Mouse (Mus musculus) ES-Bruce4 (cell line): ENCODE data around the gene S1pr4. TPM values are rescaled to one million over a fixed set of nuclear protein-coding genes. Genes with fewer than 3 reads are reported as not detected.
A peak's percentile ranks its signal among the peaks of the same experiment; 100 is the strongest.

Source experiments
- H3K27ac ChIP-seq: 2 replicates; pipeline ENCODE4 v1.5.1; 2012; ENCODE audit warnings: low read length, inconsistent platforms; ENCODE audit not compliant: insufficient read depth
- H3K27me3 ChIP-seq: 2 replicates; pipeline ENCODE4 v1.6.1; 2012; ENCODE audit warnings: mild to moderate bottlenecking, low read length, inconsistent platforms; ENCODE audit not compliant: control insufficient read depth, poor library complexity, insufficient read depth, severe bottlenecking
- H3K36me3 ChIP-seq: 2 replicates; pipeline ENCODE4 v1.6.1; 2012; ENCODE audit warnings: inconsistent platforms, mild to moderate bottlenecking, low read length, moderate library complexity; ENCODE audit not compliant: control insufficient read depth, poor library complexity, insufficient read depth, severe bottlenecking
- H3K4me1 ChIP-seq: one replicate; pipeline ENCODE4 v1.8.1; 2011; ENCODE audit warnings: low read length; ENCODE audit not compliant: control insufficient read depth, insufficient read depth
- H3K4me3 ChIP-seq: 2 replicates; pipeline ENCODE4 v1.5.1; 2011; ENCODE audit warnings: low read depth, mild to moderate bottlenecking, low read length
- H3K9ac ChIP-seq: 2 replicates; pipeline ENCODE4 v1.6.1; 2012; ENCODE audit warnings: low read depth, mild to moderate bottlenecking, inconsistent platforms; ENCODE audit not compliant: poor library complexity, severe bottlenecking
- H3K9me3 ChIP-seq: replicated peaks from 2 replicates; pipeline ENCODE4 v1.6.1; 2012; ENCODE audit warnings: mild to moderate bottlenecking, low read length, inconsistent platforms; ENCODE audit not compliant: control insufficient read depth, poor library complexity, insufficient read depth, severe bottlenecking
- CTCF ChIP-seq: IDR thresholded peaks from one replicate; pipeline ENCODE4 v1.8.1; 2011; ENCODE audit warnings: low read depth, low read length
- EP300 ChIP-seq: IDR thresholded peaks from 2 replicates; pipeline ENCODE4 v1.6.1; 2011; ENCODE audit warnings: low read depth, low read length; ENCODE audit not compliant: insufficient read depth
- POLR2A ChIP-seq: IDR thresholded peaks from one replicate; pipeline ENCODE4 v1.8.1; 2011; ENCODE audit warnings: low read length; ENCODE audit not compliant: insufficient read depth
- polyA plus RNA-seq: library from polyadenylated mRNA; stranded (reverse); fragments of >200 nt; gene quantifications from 2 replicates; pipeline ENCODE4 v1.2.4, GENCODE M21; 2011; ENCODE audit warnings: low read depth; ENCODE audit not compliant: missing spikeins, insufficient read depth, insufficient read length

S1pr4 gene
- polyA plus RNA-seq, 1 experiment, result 0.49 TPM

GRCm38 (mm10) chr10:81481605-81482532, 18.1 kb downstream of the S1pr4 start:
- Histone ChIP-seq H3K9ac (peak overlapping the region; percentile 74), H3K4me1 (peaks cover 2% of the 10 kb centered on the region), H3K9me3 (no peaks in the 10 kb centered on the region), H3K36me3 (no peaks in the 10 kb centered on the region), H3K27ac (no peak overlapping the region), H3K27me3 (no peaks in the 10 kb centered on the region), H3K4me3 (peak overlapping the region; percentile 85)
- no peak for TF ChIP-seq POLR2A

- TF ChIP-seq EP300 (no peak), POLR2A (no peak), CTCF (no peak)
- Histone ChIP-seq H3K4me3 (no peak overlapping the region), H3K9me3 (no peaks in the 10 kb centered on the region), H3K27me3 (no peaks in the 10 kb centered on the region), H3K9ac (no peak overlapping the region), H3K4me1 (peaks cover 2% of the 10 kb centered on the region), H3K36me3 (no peaks in the 10 kb centered on the region), H3K27ac (no peak overlapping the region)
Observed at GRCm38 (mm10) chr10:81474461-81474860, 25.5 kb downstream of the S1pr4 start.

GRCm38 (mm10) chr10:81473003-81473451, 26.9 kb downstream of the S1pr4 start:
- Histone ChIP-seq H3K4me1 (peaks cover 2% of the 10 kb centered on the region), H3K9ac (peak overlapping the region; percentile 21; the same call in 1 of the 2 replicates), H3K36me3 (no peaks in the 10 kb centered on the region), H3K27me3 (no peaks in the 10 kb centered on the region), H3K4me3 (peak overlapping the region; percentile 21; the same call in 1 of the 2 replicates), H3K27ac (no peak overlapping the region), H3K9me3 (no peaks in the 10 kb centered on the region)
- TF ChIP-seq POLR2A (no peak), CTCF (no peak)

GRCm38 (mm10) chr10:81472403-81473002, 27.4 kb downstream of the S1pr4 start:
- Histone ChIP-seq H3K4me3 (no peak overlapping the region; the same call in 1 of the 2 replicates), H3K27ac (no peak overlapping the region), H3K4me1 (peaks cover 2% of the 10 kb centered on the region), H3K27me3 (no peaks in the 10 kb centered on the region), H3K9me3 (no peaks in the 10 kb centered on the region), H3K9ac (no peak overlapping the region), H3K36me3 (no peaks in the 10 kb centered on the region)
- TF ChIP-seq CTCF (no peak), EP300 (no peak), POLR2A (no peak)

- no peak overlapping the region for H3K27ac ChIP-seq
- H3K9me3 ChIP-seq, result no peaks in the 10 kb centered on the region
- H3K4me3 ChIP-seq, result no peak overlapping the region
- H3K36me3 ChIP-seq, result no peaks in the 10 kb centered on the region
- H3K4me1 ChIP-seq, result peaks cover under 1% of the 10 kb centered on the region
- H3K27me3 ChIP-seq, result no peaks in the 10 kb centered on the region
- H3K9ac ChIP-seq, result no peak overlapping the region
- TF ChIP-seq CTCF (no peak), POLR2A (no peak), EP300 (no peak)
Observed at GRCm38 (mm10) chr10:81470454-81470853, 29.5 kb downstream of the S1pr4 start.

- no peak overlapping the region for H3K27ac ChIP-seq
- no peak overlapping the region for H3K4me3 ChIP-seq
- H3K9me3 ChIP-seq, result no peaks in the 10 kb centered on the region
- TF ChIP-seq CTCF, result no peak
- no peak for TF ChIP-seq POLR2A
- TF ChIP-seq EP300, result no peak
- no peaks in the 10 kb centered on the region for H3K4me1 ChIP-seq
- no peaks in the 10 kb centered on the region for H3K27me3 ChIP-seq
- no peak overlapping the region for H3K9ac ChIP-seq
- H3K36me3 ChIP-seq, result no peaks in the 10 kb centered on the region
Observed at GRCm38 (mm10) chr10:81469253-81469652, 30.7 kb downstream of the S1pr4 start.
